Mouse (Mus musculus): ENCODE measurements around the gene Atp2a2. TPM values are rescaled to one million over a fixed set of nuclear protein-coding genes. Genes with fewer than 3 reads are reported as not detected.
A peak's percentile ranks its signal among the peaks of the same experiment; 100 is the strongest.
"Not testable (repeated sequence)": the region's sequence is repeated elsewhere in the genome, so short reads cannot be mapped to it uniquely, and the experiment has no call there.

Gene Atp2a2
- total RNA-seq, 1 experiment from 2014 or later = 220 TPM

DNA sequence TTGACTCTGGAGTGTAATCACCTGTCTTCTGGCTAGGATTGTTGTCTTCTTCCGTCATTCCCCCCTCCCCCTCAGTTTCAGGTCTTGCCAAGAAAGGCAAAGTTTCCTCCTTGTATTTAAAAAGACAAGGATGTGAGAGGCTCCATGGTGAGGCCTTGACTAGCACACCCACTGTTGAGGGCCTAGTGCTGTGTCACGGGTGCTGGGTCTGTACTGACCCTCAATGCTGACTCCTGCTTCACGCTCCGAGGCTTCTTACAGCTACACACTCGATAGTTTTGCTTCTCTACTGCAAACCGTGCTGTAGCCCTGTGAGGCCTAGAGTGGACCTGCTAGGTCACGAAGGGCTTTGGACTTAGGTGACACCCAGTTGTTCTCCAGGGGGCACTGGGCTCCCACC lies 49.8 kb downstream of the Atp2a2 start:
- DNase-seq = no peak

GRCm38 (mm10) chr5:122451324-122451723 lies 50.7 kb downstream of the Atp2a2 start:
- no peak for DNase-seq

DNA sequence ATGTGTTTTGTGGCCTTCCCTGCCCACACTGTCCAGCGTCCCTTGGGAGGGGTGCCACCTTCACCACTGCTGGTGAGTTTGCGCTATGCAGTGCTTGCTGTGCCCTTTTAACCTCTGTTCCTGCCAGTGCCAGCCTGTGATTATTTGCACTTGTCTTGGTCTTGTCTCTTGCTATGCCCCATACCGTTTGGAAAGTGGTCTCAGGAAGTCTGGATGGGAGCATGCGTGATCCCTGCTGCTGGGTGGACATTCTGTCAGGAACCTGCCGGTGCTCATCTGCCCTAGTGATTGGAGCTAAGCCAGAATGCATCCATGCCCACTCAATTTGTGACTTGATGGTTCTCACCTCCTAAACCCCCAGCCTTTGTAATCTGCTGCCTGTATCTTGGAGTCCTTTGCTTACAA lies 51.1 kb downstream of the Atp2a2 start:
- no peak for DNase-seq

- DNase-seq = no peak
These were observed 52.1 kb downstream of the Atp2a2 start for GRCm38 (mm10) chr5:122449946-122450345.

GRCm38 (mm10) chr5:122448869-122449268 lies 53.2 kb downstream of the Atp2a2 start:
- no peak for DNase-seq

DNA sequence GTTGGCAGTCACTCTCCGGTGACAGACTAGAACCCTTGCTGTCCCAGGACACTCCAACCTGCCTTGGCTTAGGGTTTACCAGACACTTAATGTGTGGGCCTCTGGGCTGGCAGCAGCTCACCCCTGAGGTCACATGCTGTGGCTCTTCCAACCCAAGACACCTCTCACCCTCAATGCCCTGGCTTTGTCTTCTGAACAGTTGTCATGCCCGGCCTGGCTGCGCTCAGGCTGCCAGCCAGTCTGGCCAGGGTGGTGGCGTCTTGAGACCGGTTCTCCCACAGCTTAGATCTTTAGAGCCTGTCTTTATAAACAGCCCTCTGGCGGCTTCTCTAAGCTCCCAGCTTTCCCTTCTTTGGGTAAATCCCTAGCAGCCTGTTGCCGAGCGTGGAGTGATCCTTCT lies 54.2 kb downstream of the Atp2a2 start:
- peak; percentile 33 for DNase-seq

DNA sequence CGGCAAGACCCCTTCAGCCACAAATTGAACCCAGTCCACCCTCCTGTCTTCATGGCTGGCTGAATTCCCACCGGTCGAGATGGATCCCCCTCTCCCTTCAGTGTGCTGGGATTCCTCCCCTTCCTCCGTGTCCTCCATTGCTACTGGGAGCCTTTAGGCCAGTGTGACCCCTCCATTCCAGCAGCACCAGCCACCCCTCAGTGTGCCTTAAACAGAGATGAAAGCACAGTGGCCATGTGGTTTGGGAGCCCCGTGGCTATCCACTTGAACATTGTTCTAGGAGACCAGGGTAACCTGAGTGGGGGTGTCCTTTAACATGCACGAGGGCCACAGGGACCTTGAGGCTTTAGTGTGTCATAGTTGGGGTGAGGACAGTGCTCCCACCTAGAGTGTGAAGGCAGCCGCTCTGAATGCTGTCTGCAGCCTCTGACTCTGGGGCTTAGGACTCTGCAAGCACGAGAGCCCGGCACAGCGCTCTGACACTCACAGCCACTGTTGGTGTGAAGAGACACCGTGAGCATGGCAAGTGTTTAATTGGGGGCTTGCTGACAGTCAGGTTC lies 56.9 kb downstream of the Atp2a2 start:
- DNase-seq = no peak

- no peak for DNase-seq
These were observed 57.5 kb downstream of the Atp2a2 start for GRCm38 (mm10) chr5:122444492-122444891.

GRCm38 (mm10) chr5:122440095-122440630 lies 61.9 kb downstream of the Atp2a2 start:
- DNase-seq = peak; percentile 39

DNA sequence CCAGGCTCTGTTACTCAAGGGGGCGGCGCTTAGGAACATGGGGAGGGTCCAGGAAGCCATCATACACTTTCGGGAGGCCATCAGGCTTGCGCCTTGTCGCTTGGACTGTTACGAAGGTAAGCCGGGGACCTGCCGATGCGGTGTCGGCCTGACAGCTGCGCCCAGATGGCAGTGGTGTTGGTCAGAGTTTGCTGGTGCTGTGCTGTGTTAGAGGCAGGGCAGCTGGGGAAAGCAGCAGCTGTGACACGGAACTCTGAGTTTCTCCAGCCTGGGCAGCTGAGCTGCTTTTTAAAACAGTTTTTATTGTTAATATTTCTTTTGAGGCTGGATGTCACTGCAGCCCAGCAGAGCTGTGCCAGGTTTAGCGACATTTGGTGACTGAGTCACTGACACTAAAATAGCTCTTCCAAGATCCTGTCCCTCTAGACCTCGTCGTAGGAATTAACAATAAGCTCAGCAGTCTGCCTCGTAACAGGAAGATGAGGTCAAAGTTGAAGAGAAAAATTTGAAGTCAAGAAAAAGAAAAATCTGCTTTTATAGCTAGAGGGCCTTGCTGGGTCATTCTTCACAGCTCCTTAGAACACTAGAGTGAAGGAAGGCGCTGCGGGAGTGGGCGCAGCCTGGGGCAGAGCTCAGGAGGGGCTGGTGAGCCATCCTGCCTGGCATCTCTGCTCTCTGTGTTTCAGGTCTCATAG lies 62.5 kb downstream of the Atp2a2 start:
- DNase-seq = peak; percentile 27

GRCm38 (mm10) chr5:122434541-122434940 lies 67.5 kb downstream of the Atp2a2 start:
- DNase-seq = peak; percentile 31

DNA sequence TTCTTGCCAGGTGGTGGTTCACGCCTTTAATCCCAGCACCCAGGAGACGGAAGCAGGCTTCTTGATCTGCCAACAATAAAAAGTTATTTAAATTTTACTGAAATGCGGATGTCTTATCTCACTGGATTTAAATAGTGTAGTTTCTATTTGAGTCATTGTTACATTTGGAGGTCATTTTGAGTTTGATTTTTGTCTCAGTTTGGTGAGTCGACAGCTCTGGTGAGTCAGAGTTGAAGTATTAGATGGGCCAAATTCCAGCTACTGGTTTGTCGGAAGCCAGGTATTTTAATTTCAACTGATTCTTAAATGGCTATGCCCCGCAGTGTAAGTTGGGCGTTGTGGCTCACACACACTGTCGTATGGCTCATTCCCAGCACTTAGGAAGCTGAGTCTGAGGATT lies 70.8 kb downstream of the Atp2a2 start:
- DNase-seq = no peak

DNA sequence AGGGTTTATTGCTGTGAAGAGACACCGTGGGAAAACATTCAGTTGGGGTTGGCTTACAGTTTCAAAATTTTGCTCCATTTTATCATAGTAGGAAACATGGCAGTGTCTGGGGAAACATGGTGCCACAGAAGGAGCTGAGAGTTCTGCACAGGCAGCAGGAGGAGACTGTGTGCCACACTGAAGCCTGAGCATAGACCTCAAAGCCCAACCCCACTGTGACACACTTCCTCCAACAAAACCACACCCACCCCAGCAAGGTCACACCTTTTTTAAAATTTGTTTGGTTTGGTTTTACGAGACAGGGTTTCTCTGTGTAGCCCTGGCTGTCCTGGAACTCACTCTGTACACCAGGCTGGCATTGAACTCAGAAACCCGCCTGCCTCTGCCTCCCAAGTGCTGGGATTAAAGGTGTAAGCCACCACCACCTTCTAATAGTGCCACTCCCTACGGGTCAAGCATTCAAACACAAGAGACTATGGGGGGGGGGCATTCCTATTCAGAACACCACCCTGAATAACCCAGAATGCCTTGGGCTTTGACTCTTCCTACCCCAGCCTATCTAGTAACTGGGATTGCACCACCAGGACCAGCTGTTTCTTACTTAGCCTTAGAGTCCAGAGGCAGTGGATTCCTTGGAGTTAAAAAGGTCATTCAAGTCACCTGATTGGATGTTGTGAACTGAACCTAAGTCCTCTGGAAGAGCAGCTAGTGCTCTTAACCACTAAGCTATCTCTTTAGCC lies 71.8 kb downstream of the Atp2a2 start:
- no peak for DNase-seq

- DNase-seq = no peak
These were observed 76.5 kb downstream of the Atp2a2 start for GRCm38 (mm10) chr5:122425550-122425949.

DNA sequence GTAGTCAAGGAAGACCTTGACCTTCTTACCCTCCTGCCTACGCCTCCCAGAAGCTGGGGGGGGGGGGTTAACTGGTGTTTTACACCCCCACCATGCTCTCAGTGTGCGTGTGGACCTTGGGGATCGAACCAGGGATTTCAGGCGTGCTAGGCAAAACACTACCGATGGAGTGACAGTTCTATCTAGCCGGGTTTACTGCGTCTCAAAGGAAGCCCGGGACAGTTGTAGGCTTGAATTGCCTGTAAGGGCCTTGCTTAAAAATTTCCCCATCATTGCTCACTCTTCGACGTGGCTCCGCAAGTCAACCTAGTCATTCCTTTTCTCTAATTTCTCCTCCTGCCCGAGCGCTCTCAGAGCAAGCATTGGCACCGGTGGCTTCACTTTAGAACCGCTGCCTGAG lies 78.9 kb downstream of the Atp2a2 start:
- peak; percentile 61 for DNase-seq

GRCm38 (mm10) chr5:122422071-122422964 lies 79.7 kb downstream of the Atp2a2 start:
- peak; percentile 93 for DNase-seq

DNA sequence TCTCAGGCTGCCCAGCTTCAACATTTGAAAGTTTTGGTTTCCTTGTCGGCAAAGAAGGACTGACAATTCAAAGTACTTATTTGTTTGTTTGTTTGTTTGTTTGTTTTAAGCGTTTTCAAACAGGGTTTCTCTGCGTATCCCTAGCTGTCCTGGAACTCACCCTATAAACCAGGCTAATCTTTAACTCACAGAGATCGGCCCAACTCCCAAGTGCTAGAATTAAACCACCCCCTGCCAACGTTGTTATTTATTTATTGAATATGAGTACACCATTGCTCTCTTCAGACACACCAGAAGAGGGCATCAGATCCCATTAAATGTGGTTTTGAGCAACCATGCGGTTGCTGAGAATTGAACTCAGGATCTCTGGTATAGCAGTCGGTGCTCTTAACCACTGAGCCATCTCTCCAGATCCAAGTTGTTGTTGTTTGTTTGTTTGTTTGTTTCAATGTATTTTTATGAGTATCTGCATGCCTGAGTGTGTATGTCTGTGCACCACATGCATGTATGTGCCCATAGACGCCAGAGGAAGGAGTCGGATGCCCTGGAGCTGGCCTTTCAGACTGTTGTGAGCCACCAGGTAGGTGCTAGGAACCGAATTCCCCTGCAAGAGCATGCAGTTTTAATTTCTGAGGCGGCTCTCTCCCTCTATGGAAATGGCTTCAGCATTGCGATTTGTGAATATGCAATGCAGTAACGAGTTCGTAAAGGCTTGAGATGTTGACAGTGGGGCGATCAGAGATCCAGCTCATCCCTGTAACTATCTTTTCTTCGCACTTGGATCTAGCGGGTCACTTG lies 80.6 kb downstream of the Atp2a2 start, which contains the start of gene Anapc7:
Gene Anapc7, plus strand, starts transcription at position 423 of the 798 bp plus-strand sequence.
- DNase-seq = no peak

DNA sequence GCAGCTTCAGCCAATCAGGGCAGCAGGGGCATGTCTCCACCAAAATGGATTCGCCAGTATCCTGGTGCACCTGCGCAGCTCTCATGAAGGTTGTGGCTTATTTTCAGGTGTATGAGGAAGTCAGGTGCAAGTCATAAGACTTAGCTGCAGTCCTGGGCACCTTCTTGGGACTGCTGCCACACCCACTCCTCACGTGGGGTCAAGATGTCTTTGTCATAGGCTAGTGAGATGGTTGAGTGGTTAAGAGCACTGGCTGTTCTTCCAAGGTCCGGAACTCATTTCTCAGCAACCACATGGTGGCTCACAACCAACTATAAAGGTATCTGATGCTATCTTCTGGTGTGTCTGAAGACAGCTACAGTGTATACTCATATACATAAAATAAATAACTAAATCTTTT lies 81.3 kb downstream of the Atp2a2 start:
- DNase-seq = not testable (repeated sequence)

GRCm38 (mm10) chr5:122415465-122415864 lies 86.6 kb downstream of the Atp2a2 start:
- no peak for DNase-seq

DNA sequence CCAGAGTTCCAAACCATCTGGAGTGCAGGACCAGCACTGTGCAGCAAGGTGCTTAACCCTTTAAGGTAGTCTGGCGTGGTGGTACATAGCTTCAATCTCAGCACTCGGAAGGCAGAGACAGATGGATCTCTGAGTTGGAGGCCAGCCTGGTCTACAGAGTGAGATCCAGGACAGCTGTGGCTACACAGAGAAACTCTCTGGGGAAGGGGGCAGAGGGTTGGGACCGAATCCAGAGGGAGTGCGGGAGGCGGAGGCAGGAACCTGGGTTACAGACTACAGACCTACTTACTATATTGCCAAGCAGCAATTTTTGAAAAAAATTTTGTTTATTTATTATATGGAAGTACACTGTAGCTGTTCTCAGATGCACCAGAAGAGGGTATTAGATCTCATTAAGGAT lies 87.7 kb downstream of the Atp2a2 start:
- DNase-seq = no peak

DNA sequence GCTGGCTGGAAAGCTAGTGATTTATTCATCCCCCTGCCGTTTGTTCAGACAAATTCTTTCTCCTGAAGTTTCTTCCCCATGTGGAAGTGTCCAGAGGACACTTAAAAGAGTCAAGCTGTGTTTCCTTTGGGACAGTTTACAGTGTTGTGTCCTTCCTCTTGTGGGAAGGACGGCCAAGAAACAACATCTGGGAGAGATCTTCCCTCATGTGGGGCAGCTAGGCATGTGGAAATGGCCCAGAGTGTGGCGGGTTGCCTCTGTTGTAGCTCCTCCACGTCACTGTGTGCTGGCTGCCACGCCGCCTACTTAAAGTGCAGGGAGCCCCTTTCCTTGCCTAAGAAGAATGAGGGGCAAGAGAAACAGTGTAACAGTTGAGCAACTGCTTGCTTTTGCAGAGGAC lies 89.2 kb downstream of the Atp2a2 start:
- DNase-seq = no peak
